Mouse (Mus musculus) kidney, postnatal 0 days (tissue): Measurements from ENCODE around the gene H2afy2. TPM values are rescaled to one million over a fixed set of nuclear protein-coding genes. Genes with fewer than 3 reads are reported as not detected.

Experiments
- ATAC-seq: fragments of 200-750 bp; cut with Nextera tagmentation; replicated peaks from 2 replicates; pipeline ENCODE4 v1.8.0; 2017; ENCODE audit warnings: low read depth, moderate number of reproducible peaks, moderate TSS enrichment, moderate library complexity; ENCODE audit not compliant: low FRiP score
- DNase-seq: peaks from one replicate; pipeline ENCODE4 v3.0.0-alpha.2; 2016; ENCODE audit warnings: low spot score
- H3K27ac ChIP-seq: fragments of 300-500 bp; sonication (generic); 2 replicates; pipeline ENCODE4 v1.5.1; 2014; ENCODE audit warnings: mild to moderate bottlenecking
- H3K27me3 ChIP-seq: fragments of 300-500 bp; sonication (generic); 2 replicates; pipeline ENCODE4 v1.6.1; 2014; ENCODE audit warnings: low read length, mixed read lengths; ENCODE audit not compliant: insufficient read depth
- H3K36me3 ChIP-seq: fragments of 300-500 bp; sonication (generic); 2 replicates; pipeline ENCODE4 v1.6.1; 2014; ENCODE audit warnings: low read length, mixed read lengths; ENCODE audit not compliant: insufficient read depth
- H3K4me1 ChIP-seq: fragments of 300-500 bp; sonication (generic); replicated peaks from 2 replicates; pipeline ENCODE4 v1.6.1; 2014; ENCODE audit warnings: antibody characterized with exemption, low read length, mixed read lengths; ENCODE audit not compliant: insufficient read depth
- H3K4me2 ChIP-seq: fragments of 300-500 bp; sonication (generic); 2 replicates; pipeline ENCODE4 v1.6.1; 2014; ENCODE audit warnings: mild to moderate bottlenecking, low read length, moderate library complexity, mixed read lengths
- H3K4me3 ChIP-seq: fragments of 300-500 bp; sonication (generic); replicated peaks from 2 replicates; pipeline ENCODE4 v1.5.1; 2014; ENCODE audit warnings: low read depth, low read length
- H3K9ac ChIP-seq: fragments of 300-500 bp; sonication (generic); 2 replicates; pipeline ENCODE4 v1.6.1; 2014; ENCODE audit warnings: low read depth, low read length
- H3K9me3 ChIP-seq: fragments of 300-500 bp; sonication (generic); replicated peaks from 2 replicates; pipeline ENCODE4 v1.6.1; 2016; ENCODE audit warnings: low read length, inconsistent platforms, mixed read lengths
- CTCF ChIP-seq: IDR thresholded peaks from 2 replicates; pipeline ENCODE4 v1.5.1; 2016; ENCODE audit warnings: antibody characterized with exemption, low read depth, mild to moderate bottlenecking, moderate library complexity
- WGBS: fragments of 180-500 bp; shearing (Covaris S2); extraction: QIAGEN DNeasy Blood & Tissue Kit; methylation state at CpG from one replicate; pipeline ENCODE4 v1.1.7; 2014; 5-methylcytosine and 5-hydroxymethylcytosine counted together
- polyA plus RNA-seq: library from polyadenylated mRNA; unstranded; fragments of >200 nt; fragmentation: Nextera tagmentation; extraction: Ambion mirVana; gene quantifications from 2 replicates; pipeline ENCODE4 v1.2.1, GENCODE M21; 2015

Gene H2afy2
- polyA plus RNA-seq, 1 experiment from 2014 or later, result 83.0 TPM

DNA sequence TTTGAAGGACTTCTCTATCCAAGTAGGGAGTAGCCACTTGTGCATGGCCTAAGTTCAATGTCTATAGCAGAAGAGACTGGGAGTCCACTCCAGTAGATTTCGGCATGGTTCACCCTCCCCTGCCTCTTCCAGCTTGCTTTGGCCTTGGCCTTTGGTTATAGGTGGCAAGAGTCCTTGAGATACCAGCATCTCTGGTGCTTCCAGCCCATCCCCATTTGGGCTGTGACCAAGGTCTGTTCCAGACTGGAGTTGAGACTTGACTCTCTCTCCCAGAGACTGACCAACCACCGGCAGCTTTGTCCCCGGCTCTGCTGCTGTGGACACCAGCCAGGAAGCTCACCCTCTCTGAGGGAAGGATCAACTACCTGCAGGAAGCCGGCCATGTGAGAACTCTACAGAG lies 45.8 kb downstream of the H2afy2 start:
- H3K36me3 ChIP-seq, result peaks cover 35% of the 10 kb centered on the region
- no peak for TF ChIP-seq CTCF

DNA sequence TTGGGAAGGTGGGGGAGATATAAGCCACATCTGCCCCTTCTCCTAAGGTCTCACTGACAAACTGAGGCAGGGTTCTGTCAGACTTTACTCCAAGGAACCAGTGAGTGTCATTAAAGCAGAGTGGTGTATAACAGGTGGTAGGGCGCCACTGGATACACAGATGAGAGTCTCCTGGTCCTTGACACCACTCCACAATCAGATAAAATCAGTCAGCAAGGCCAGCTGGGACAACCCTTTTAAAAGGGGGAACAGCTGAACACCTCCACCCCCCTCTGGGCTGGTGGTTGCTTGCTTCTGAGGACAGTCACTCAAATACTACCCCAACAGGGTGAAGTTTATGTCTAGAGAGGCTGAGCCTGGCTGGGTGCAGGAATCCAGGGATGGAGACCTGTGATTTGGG lies 46.4 kb downstream of the H2afy2 start:
- H3K9ac ChIP-seq, result no peak overlapping the region
- no peaks in the 10 kb centered on the region for H3K9me3 ChIP-seq
- no peaks in the 10 kb centered on the region for H3K27me3 ChIP-seq
- ATAC-seq, result no peak
- H3K36me3 ChIP-seq, result peaks cover 33% of the 10 kb centered on the region
- no peaks in the 10 kb centered on the region for H3K4me1 ChIP-seq
- 92% methylated on average over 1 of the region's 1 CpGs for WGBS
- no peak overlapping the region for H3K4me2 ChIP-seq
- TF ChIP-seq CTCF, result no peak
- no peak overlapping the region for H3K27ac ChIP-seq
- no peak for DNase-seq
- H3K4me3 ChIP-seq, result no peak overlapping the region

More for the DNA sequence above, 45.8 kb downstream of the H2afy2 start:
- no peak overlapping the region for H3K9ac ChIP-seq
- no peak for ATAC-seq
- no peak overlapping the region for H3K27ac ChIP-seq
- H3K4me2 ChIP-seq, result no peak overlapping the region
- H3K4me1 ChIP-seq, result no peaks in the 10 kb centered on the region
- WGBS, result 87% methylated on average over 4 of the region's 4 CpGs
- no peak overlapping the region for H3K4me3 ChIP-seq
- DNase-seq, result no peak
- H3K27me3 ChIP-seq, result no peaks in the 10 kb centered on the region
- no peaks in the 10 kb centered on the region for H3K9me3 ChIP-seq

- DNase-seq (no peak), ATAC-seq (no peak)
- no peak overlapping the region for H3K27ac ChIP-seq
- H3K4me1 ChIP-seq, result no peaks in the 10 kb centered on the region
- no peaks in the 10 kb centered on the region for H3K9me3 ChIP-seq
- TF ChIP-seq CTCF, result no peak
- peaks cover 33% of the 10 kb centered on the region for H3K36me3 ChIP-seq
- 32% methylated on average over 10 of the region's 10 CpGs for WGBS
- no peak overlapping the region for H3K4me2 ChIP-seq
- H3K4me3 ChIP-seq, result no peak overlapping the region
- H3K9ac ChIP-seq, result no peak overlapping the region
- H3K27me3 ChIP-seq, result no peaks in the 10 kb centered on the region
Observed at GRCm38 (mm10) chr10:61736671-61737078, 47.3 kb downstream of the H2afy2 start.

GRCm38 (mm10) chr10:61734377-61734776 lies 49.6 kb downstream of the H2afy2 start:
- Histone ChIP-seq H3K4me2 (no peak overlapping the region), H3K9me3 (no peaks in the 10 kb centered on the region), H3K4me3 (no peak overlapping the region), H3K9ac (no peak overlapping the region), H3K27ac (no peak overlapping the region), H3K4me1 (no peaks in the 10 kb centered on the region), H3K36me3 (peaks cover 24% of the 10 kb centered on the region), H3K27me3 (no peaks in the 10 kb centered on the region)
- ATAC-seq (peak; percentile 69), DNase-seq (peak; percentile 72)
- TF ChIP-seq CTCF, result peak; percentile 91
- 44% methylated on average over 3 of the region's 3 CpGs for WGBS

DNA sequence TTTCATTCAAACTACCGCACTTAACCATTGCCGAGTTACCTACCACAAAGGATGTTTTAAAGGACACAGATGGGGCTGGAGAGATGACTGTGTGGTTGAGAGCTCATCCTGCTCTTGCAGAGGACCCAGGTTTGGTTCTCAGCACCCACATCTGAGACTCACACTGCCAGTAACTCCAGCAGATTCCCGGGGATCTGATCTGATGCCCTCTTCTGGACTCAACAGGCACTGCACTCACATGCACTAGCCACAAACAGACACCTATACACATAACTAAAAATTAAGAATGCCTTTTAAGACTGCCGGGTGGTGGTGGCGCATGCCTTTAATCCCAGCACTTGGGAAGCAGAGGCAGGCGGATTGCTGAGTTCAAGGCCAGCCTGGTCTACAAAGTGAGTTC lies 53.8 kb downstream of the H2afy2 start:
- Histone ChIP-seq H3K9ac (no peak overlapping the region), H3K9me3 (no peaks in the 10 kb centered on the region), H3K36me3 (0 out of 2 replicates have a peak, but pooled peaks cover 10% of the 10 kb centered on the region), H3K27ac (no peak overlapping the region), H3K4me1 (no peaks in the 10 kb centered on the region), H3K4me2 (no peak overlapping the region), H3K4me3 (no peak overlapping the region), H3K27me3 (no peaks in the 10 kb centered on the region)
- no peak for TF ChIP-seq CTCF
- no peak for ATAC-seq
- no peak for DNase-seq
- WGBS, result 97% methylated on average over 6 of the region's 6 CpGs

GRCm38 (mm10) chr10:61729181-61729580 lies 54.8 kb downstream of the H2afy2 start:
- no peaks in the 10 kb centered on the region for H3K4me1 ChIP-seq
- H3K9me3 ChIP-seq, result no peaks in the 10 kb centered on the region
- H3K9ac ChIP-seq, result no peak overlapping the region
- no peak overlapping the region for H3K4me3 ChIP-seq
- DNase-seq, result no peak
- H3K27me3 ChIP-seq, result no peaks in the 10 kb centered on the region
- 0 out of 2 replicates have a peak, but pooled peaks cover 10% of the 10 kb centered on the region for H3K36me3 ChIP-seq
- no peak for TF ChIP-seq CTCF
- WGBS, result 40% methylated on average over 11 of the region's 11 CpGs
- no peak overlapping the region for H3K4me2 ChIP-seq
- H3K27ac ChIP-seq, result no peak overlapping the region
- ATAC-seq, result no peak

- no peak for TF ChIP-seq CTCF
- Histone ChIP-seq H3K27me3 (no peaks in the 10 kb centered on the region), H3K9me3 (no peaks in the 10 kb centered on the region), H3K4me3 (no peak overlapping the region), H3K4me2 (no peak overlapping the region), H3K27ac (no peak overlapping the region), H3K9ac (no peak overlapping the region), H3K36me3 (0 out of 2 replicates have a peak, but pooled peaks cover 5% of the 10 kb centered on the region), H3K4me1 (no peaks in the 10 kb centered on the region)
- ATAC-seq (no peak), DNase-seq (no peak)
- 61% methylated on average over 6 of the region's 6 CpGs for WGBS
Observed at GRCm38 (mm10) chr10:61723271-61723670, 60.7 kb downstream of the H2afy2 start.
